Mouse (Mus musculus): ENCODE data around the gene Tjap1.

- TF ChIP-seq POLR2A (IDR thresholded peaks at IDR 0.05; ENCODE audit: extremely low read depth, insufficient read depth, low read length) (no peak), CTCF (IDR thresholded peaks at IDR 0.05; ENCODE audit: low read depth, low read length) (no peak)
Measured at GRCm38 (mm10) chr17:46265502-46265901, 17.3 kb downstream of the Tjap1 start.
